Mouse (Mus musculus) limb, embryonic 15.5 days (tissue): ENCODE results near the gene Sema4d. TPM values are rescaled to one million over a fixed set of nuclear protein-coding genes. Genes with fewer than 3 reads are reported as not detected.
A peak's percentile ranks its signal among the peaks of the same experiment; 100 is the strongest.

Experiments used
- ATAC-seq: fragments of 200-750 bp; cut with Nextera tagmentation; 2 replicates; pipeline ENCODE4 v1.8.0; 2017; ENCODE audit warnings: low read depth, moderate TSS enrichment; ENCODE audit not compliant: insufficient number of reproducible peaks, low FRiP score, low TSS enrichment
- H3K27ac ChIP-seq: fragments of 300-500 bp; sonication (generic); 2 replicates; pipeline ENCODE4 v1.5.1; 2015; ENCODE audit warnings: moderate library complexity, mild to moderate bottlenecking, inconsistent platforms
- H3K27me3 ChIP-seq: fragments of 300-500 bp; sonication (generic); 2 replicates; pipeline ENCODE4 v1.6.1; 2015; ENCODE audit warnings: inconsistent platforms
- H3K36me3 ChIP-seq: fragments of 300-500 bp; sonication (generic); 2 replicates; pipeline ENCODE4 v1.6.1; 2015; ENCODE audit warnings: inconsistent platforms
- H3K4me1 ChIP-seq: fragments of 300-500 bp; sonication (generic); 2 replicates; pipeline ENCODE4 v1.6.1; 2015; ENCODE audit warnings: inconsistent platforms
- H3K4me2 ChIP-seq: fragments of 300-500 bp; sonication (generic); 2 replicates; pipeline ENCODE4 v1.6.1; 2015; ENCODE audit warnings: mild to moderate bottlenecking, inconsistent platforms
- H3K4me3 ChIP-seq: fragments of 300-500 bp; sonication (generic); 2 replicates; pipeline ENCODE4 v1.5.1; 2015; ENCODE audit warnings: mild to moderate bottlenecking, inconsistent platforms
- H3K9ac ChIP-seq: fragments of 300-500 bp; sonication (generic); 2 replicates; pipeline ENCODE4 v1.6.1; 2015; ENCODE audit warnings: inconsistent platforms
- H3K9me3 ChIP-seq: fragments of 300-500 bp; sonication (generic); 2 replicates; pipeline ENCODE4 v1.6.1; 2016; ENCODE audit warnings: inconsistent platforms
- WGBS: fragments of 180-500 bp; shearing (Covaris S2); methylation state at CpG from one replicate; pipeline ENCODE4 v1.1.7; 2015; 5-methylcytosine and 5-hydroxymethylcytosine counted together
- polyA plus RNA-seq: library from polyadenylated mRNA; unstranded; fragments of >200 nt; fragmentation: Nextera tagmentation; extraction: Ambion mirVana; gene quantifications from 2 replicates; pipeline ENCODE4 v1.2.1, GENCODE M21; 2015

Sema4d gene
- polyA plus RNA-seq, 1 experiment from 2014 or later: 7.1 TPM

DNA sequence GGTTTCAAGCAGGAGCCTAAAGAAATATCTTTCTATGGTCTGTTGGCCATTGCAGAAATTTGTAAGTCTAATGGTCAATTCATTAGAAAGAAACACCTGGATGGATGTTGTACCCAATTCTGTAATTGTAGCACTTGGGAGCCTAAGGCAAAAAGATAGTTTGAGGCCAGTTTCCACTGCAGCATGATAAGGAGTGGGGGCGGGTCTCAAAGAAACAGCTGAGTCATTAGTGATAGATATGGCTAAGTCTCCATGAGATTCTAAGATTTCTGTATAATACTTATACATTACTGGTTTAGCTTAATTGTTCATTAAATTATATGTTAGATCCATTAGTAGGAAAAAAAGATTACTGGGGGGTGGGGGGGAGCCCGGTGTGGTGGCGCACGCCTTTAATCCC lies 145.3 kb downstream of the Sema4d start:
- 92% methylated on average over 4 of the region's 4 CpGs for WGBS
- no peak overlapping the region for H3K27ac ChIP-seq
- peaks cover 10% of the 10 kb centered on the region for H3K36me3 ChIP-seq
- no peak overlapping the region for H3K4me2 ChIP-seq
- no peak for ATAC-seq
- H3K9ac ChIP-seq: no peak overlapping the region
- no peaks in the 10 kb centered on the region for H3K27me3 ChIP-seq
- H3K4me3 ChIP-seq: no peak overlapping the region
- no peaks in the 10 kb centered on the region for H3K9me3 ChIP-seq
- H3K4me1 ChIP-seq: peaks cover 28% of the 10 kb centered on the region

GRCm38 (mm10) chr13:51647770-51648169 lies 145.8 kb downstream of the Sema4d start:
- ATAC-seq: no peak
- H3K9ac ChIP-seq: no peak overlapping the region
- H3K4me1 ChIP-seq: peaks cover 28% of the 10 kb centered on the region
- no peak overlapping the region for H3K27ac ChIP-seq
- H3K4me3 ChIP-seq: no peak overlapping the region
- H3K9me3 ChIP-seq: no peaks in the 10 kb centered on the region
- peaks cover 5% of the 10 kb centered on the region for H3K36me3 ChIP-seq
- no peaks in the 10 kb centered on the region for H3K27me3 ChIP-seq
- 0 out of 2 replicates have a peak overlapping the region, but pooled peaks have one; percentile 38 for H3K4me2 ChIP-seq
- WGBS: 88% methylated on average over 3 of the region's 3 CpGs

DNA sequence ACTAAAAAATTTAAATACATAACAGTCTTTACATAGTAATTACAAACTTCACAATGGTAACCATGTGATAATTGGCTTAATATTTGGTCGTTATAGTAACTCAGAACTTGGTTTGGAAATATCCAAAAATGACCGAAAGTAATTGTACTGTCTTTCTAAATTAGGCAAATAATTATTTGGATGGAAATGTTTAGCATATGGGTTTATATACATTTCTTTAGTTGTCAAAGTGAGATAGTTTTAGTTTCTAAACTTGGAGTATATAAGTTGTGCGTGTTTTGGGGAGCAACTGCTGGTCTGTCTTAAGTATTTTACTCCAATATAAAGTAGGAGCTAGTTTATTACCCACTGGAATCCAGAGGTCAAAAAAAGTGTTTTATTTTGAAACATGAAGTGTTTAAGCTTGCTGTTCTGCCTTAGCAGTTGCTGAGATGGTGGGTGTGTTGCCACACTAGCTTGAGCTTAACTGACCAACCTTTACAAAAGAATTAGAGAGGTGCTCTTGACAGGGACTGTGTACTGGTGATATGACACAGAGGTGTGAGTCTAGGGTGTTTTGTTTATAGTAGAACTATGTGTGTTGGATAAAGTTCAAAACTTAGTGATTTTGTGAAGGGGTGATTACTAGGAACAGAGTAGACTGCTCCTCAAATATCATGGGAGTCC lies 147.1 kb downstream of the Sema4d start:
- H3K27ac ChIP-seq: no peak overlapping the region
- no peaks in the 10 kb centered on the region for H3K9me3 ChIP-seq
- ATAC-seq: no peak
- H3K4me1 ChIP-seq: peaks cover 25% of the 10 kb centered on the region
- no peak overlapping the region for H3K9ac ChIP-seq
- peaks cover 2% of the 10 kb centered on the region; the same call in 1 of the 2 replicates for H3K36me3 ChIP-seq
- peak overlapping the region; percentile 78 for H3K4me2 ChIP-seq
- H3K4me3 ChIP-seq: peak overlapping the region; percentile 72
- WGBS: 21% methylated on average over 3 of the region's 3 CpGs
- H3K27me3 ChIP-seq: no peaks in the 10 kb centered on the region

GRCm38 (mm10) chr13:51645872-51646271 lies 147.7 kb downstream of the Sema4d start:
- H3K4me3 ChIP-seq: peak overlapping the region; percentile 72
- H3K27ac ChIP-seq: 0 out of 2 replicates have a peak overlapping the region, but pooled peaks have one; percentile 76
- no peaks in the 10 kb centered on the region for H3K9me3 ChIP-seq
- no peaks in the 10 kb centered on the region for H3K27me3 ChIP-seq
- peak overlapping the region; percentile 78 for H3K4me2 ChIP-seq
- WGBS: under 1% methylated on average over 7 of the region's 7 CpGs
- peaks cover 2% of the 10 kb centered on the region; the same call in 1 of the 2 replicates for H3K36me3 ChIP-seq
- peaks cover 19% of the 10 kb centered on the region for H3K4me1 ChIP-seq
- no peak for ATAC-seq
- peak overlapping the region; percentile 74 for H3K9ac ChIP-seq

- H3K4me1 ChIP-seq: peaks cover 17% of the 10 kb centered on the region
- H3K36me3 ChIP-seq: peaks cover 2% of the 10 kb centered on the region; the same call in 1 of the 2 replicates
- H3K27ac ChIP-seq: peak within 1 kb of the TSS; percentile 76
- no peaks in the 10 kb centered on the region for H3K27me3 ChIP-seq
- under 1% methylated on average over 83 of the region's 83 CpGs for WGBS
- H3K9me3 ChIP-seq: no peaks in the 10 kb centered on the region
- H3K9ac ChIP-seq: peak within 1 kb of the TSS; percentile 74
- H3K4me3 ChIP-seq: peak within 1 kb of the TSS; percentile 72
- peak within 1 kb of the TSS; percentile 78 for H3K4me2 ChIP-seq
- ATAC-seq: peak; percentile 99
Measured at GRCm38 (mm10) chr13:51644829-51645789, 148.4 kb downstream of the Sema4d start, which contains the start of gene Cks2. Cks2 (plus strand) TSS chr13:51645232.

DNA sequence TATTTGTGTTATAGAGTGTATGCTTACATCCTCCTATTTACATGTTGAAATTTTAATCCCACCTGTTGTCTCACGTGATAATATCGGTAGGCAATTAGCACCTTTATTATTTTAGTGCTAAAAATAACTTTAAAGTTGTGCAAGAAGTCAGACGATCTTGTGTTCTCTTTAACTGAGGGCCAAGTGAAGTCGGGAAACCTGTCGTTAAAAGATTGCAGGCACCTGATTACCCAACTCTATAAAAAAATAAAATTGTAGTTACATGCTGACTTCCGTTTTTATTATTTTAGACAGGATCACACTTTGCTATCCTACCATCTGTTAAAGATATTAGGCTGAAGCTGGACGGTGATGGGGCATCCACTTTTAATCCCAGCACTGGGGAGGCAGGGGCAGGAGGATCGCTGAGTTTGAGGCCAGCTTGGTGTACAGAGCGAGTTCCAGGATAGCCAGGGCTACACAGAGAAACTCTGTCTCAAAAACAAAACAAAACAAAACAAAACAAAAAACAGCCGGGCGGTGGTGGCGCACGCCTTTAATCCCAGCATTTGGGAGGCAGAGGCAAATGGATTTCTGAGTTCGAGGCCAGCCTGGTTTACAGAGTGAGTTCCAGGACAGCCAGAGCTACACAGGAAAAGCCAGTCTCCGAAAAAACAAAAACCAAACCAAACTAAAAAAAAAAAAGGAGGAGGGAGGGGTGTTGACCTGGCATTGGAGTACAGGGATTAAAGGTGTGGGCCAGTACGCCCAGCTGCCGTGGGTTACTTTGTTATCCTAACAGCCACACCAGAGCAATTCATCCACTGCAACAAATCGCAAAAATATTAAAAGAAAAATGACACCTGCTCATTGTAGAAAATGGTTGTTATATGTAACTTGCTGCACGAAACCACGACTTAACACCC lies 149.4 kb downstream of the Sema4d start:
- Histone ChIP-seq H3K4me2 (peak overlapping the region; percentile 58), H3K27ac (peak overlapping the region; percentile 72), H3K4me1 (peaks cover 17% of the 10 kb centered on the region), H3K9ac (peak overlapping the region; percentile 45; the same call in 1 of the 2 replicates), H3K27me3 (no peaks in the 10 kb centered on the region), H3K36me3 (no peaks in the 10 kb centered on the region), H3K9me3 (no peaks in the 10 kb centered on the region), H3K4me3 (peak overlapping the region; percentile 72)
- peak; percentile 5; the same call in 1 of the 2 replicates for ATAC-seq
- WGBS: 33% methylated on average over 20 of the region's 20 CpGs

DNA sequence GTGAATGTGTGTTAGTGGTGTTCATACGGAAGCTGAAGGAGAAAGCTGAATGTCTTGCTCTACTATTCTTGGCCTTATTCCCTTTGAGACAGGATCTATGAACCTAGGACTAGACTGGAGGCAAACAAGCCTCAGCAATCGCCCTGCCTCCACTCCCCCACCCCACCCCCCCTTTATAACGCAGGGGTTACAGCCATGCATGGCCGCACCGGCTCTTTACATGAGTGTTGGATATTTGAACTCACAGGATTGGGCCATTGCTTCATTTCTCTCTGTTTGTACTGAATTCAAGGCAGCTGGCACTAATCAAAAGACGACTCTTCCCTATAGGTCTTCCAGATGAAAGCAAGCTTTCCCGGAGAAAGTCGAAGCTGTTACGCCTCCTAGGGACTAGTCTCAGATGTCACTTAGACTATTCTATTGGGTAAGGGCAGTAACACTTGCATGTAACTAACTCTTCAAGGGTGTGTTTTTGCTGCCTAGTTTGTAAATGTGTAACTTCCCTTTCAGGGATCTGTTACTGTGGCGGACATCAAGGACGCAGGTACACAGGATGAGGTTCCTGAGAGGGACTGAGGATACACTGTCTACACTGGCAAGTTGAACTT lies 151.3 kb downstream of the Sema4d start:
- Histone ChIP-seq H3K36me3 (no peaks in the 10 kb centered on the region), H3K27ac (no peak overlapping the region), H3K27me3 (no peaks in the 10 kb centered on the region), H3K9ac (no peak overlapping the region), H3K4me3 (no peak overlapping the region), H3K4me1 (peaks cover 11% of the 10 kb centered on the region), H3K4me2 (no peak overlapping the region), H3K9me3 (no peaks in the 10 kb centered on the region)
- WGBS: 35% methylated on average over 11 of the region's 11 CpGs
- no peak for ATAC-seq

DNA sequence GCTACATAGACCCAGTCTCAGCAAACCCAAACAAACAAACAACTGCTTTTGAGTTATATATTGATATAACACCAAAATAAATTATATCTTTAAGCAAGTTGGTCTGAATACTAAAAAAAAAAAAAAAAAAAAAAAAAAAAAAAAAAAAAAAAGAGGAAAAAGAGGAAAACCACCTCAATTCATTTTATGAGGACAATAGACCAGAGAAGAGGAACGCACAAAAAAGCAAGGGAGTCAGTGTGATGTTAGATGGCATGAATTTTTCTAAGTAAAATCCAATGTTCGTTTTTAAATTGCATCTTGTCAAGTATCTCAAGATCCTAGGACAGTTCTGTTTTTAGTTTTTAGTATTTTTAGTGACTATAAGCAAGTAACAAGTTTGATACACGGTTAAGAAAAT lies 152.1 kb downstream of the Sema4d start:
- H3K9me3 ChIP-seq: no peaks in the 10 kb centered on the region
- H3K27ac ChIP-seq: no peak overlapping the region
- 77% methylated on average over 3 of the region's 3 CpGs for WGBS
- no peak overlapping the region for H3K4me2 ChIP-seq
- H3K9ac ChIP-seq: no peak overlapping the region
- H3K27me3 ChIP-seq: no peaks in the 10 kb centered on the region
- H3K36me3 ChIP-seq: no peaks in the 10 kb centered on the region
- H3K4me3 ChIP-seq: no peak overlapping the region
- 0 out of 2 replicates have a peak, but pooled peaks cover 3% of the 10 kb centered on the region for H3K4me1 ChIP-seq
- ATAC-seq: no peak

DNA sequence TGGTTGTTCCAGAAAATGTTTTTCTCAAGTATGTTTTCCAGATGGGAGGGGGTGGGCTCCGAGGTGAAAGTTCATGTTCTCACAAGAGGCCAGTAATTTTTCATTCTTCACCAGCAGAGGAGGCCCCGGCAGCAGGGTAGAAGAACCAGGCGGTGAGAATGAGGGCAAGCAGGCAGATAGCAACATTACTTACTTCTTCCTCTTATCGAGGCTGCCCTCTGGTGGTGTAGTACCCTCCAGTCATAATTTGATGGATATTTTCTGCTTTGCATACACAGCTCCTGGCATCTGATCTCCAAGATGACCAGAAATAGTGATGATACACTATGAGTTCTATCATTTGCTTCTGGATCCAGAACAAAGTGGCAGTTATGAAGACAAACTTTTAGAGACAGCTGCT lies 154.6 kb downstream of the Sema4d start:
- 85% methylated on average over 4 of the region's 4 CpGs for WGBS
- Histone ChIP-seq H3K27ac (no peak overlapping the region), H3K4me1 (no peaks in the 10 kb centered on the region), H3K9me3 (no peaks in the 10 kb centered on the region), H3K9ac (no peak overlapping the region), H3K27me3 (no peaks in the 10 kb centered on the region), H3K36me3 (no peaks in the 10 kb centered on the region), H3K4me3 (no peak overlapping the region), H3K4me2 (no peak overlapping the region)
- ATAC-seq: no peak
